Mouse (Mus musculus): ENCODE measurements around the gene Dlgap5. TPM values are rescaled to one million over a fixed set of nuclear protein-coding genes. Genes with fewer than 3 reads are reported as not detected.

Gene Dlgap5
- polyA plus RNA-seq, 1 experiment from 2014 or later = 56.0 TPM

- no peak overlapping the region for H3K27ac ChIP-seq (ENCODE audit: low read depth)
- no peaks in the 10 kb centered on the region for H3K27me3 ChIP-seq (ENCODE audit: insufficient read depth, low read length)
- no peak overlapping the region for H3K9ac ChIP-seq
- DNase-seq (no peak), ATAC-seq (ENCODE audit: insufficient read depth) (no peak)
- TF ChIP-seq CTCF (IDR thresholded peaks at IDR 0.05; ENCODE audit: low read depth) = no peak
- no peaks in the 10 kb centered on the region for H3K36me3 ChIP-seq (ENCODE audit: insufficient read depth)
- no peaks in the 10 kb centered on the region for H3K4me1 ChIP-seq (ENCODE audit: insufficient read depth)
- 63% methylated on average over 9 of the region's 9 CpGs for WGBS
- H3K4me2 ChIP-seq = no peak overlapping the region
- H3K4me3 ChIP-seq (ENCODE audit: low read depth, low read length) = no peak overlapping the region
- no peaks in the 10 kb centered on the region for H3K9me3 ChIP-seq (ENCODE audit: low read depth, low read length)
These were observed 27.3 kb upstream of the Dlgap5 start for GRCm38 (mm10) chr14:47445331-47446095.

- ATAC-seq (ENCODE audit: insufficient read depth) (no peak), DNase-seq (no peak)
- Histone ChIP-seq H3K9me3 (ENCODE audit: low read depth, low read length) (no peaks in the 10 kb centered on the region), H3K27me3 (ENCODE audit: insufficient read depth, low read length) (no peaks in the 10 kb centered on the region), H3K4me2 (no peak overlapping the region), H3K4me1 (ENCODE audit: insufficient read depth) (no peaks in the 10 kb centered on the region), H3K9ac (no peak overlapping the region), H3K27ac (ENCODE audit: low read depth) (no peak overlapping the region), H3K36me3 (ENCODE audit: insufficient read depth) (no peaks in the 10 kb centered on the region), H3K4me3 (ENCODE audit: low read depth, low read length) (no peak overlapping the region)
- WGBS = 58% methylated on average over 2 of the region's 2 CpGs
- no peak for TF ChIP-seq CTCF (IDR thresholded peaks at IDR 0.05; ENCODE audit: low read depth)
These were observed 26.7 kb upstream of the Dlgap5 start for GRCm38 (mm10) chr14:47444907-47445306.

GRCm38 (mm10) chr14:47438947-47439346, 20.7 kb upstream of the Dlgap5 start:
- TF ChIP-seq CTCF (IDR thresholded peaks at IDR 0.05; ENCODE audit: low read depth) = no peak
- H3K4me3 ChIP-seq (ENCODE audit: low read depth, low read length) = no peak overlapping the region
- H3K27me3 ChIP-seq (ENCODE audit: insufficient read depth, low read length) = no peaks in the 10 kb centered on the region
- no peak overlapping the region for H3K9ac ChIP-seq
- DNase-seq = no peak
- no peak overlapping the region for H3K4me2 ChIP-seq
- no peak for ATAC-seq (ENCODE audit: insufficient read depth)
- no peaks in the 10 kb centered on the region for H3K9me3 ChIP-seq (ENCODE audit: low read depth, low read length)
- H3K27ac ChIP-seq (ENCODE audit: low read depth) = no peak overlapping the region
- H3K4me1 ChIP-seq (ENCODE audit: insufficient read depth) = no peaks in the 10 kb centered on the region
- H3K36me3 ChIP-seq (ENCODE audit: insufficient read depth) = no peaks in the 10 kb centered on the region
- 53% methylated on average over 3 of the region's 3 CpGs for WGBS

- Histone ChIP-seq H3K9me3 (ENCODE audit: low read depth, low read length) (no peaks in the 10 kb centered on the region), H3K4me1 (ENCODE audit: insufficient read depth) (no peaks in the 10 kb centered on the region), H3K9ac (no peak overlapping the region), H3K4me3 (ENCODE audit: low read depth, low read length) (no peak overlapping the region), H3K27me3 (ENCODE audit: insufficient read depth, low read length) (no peaks in the 10 kb centered on the region), H3K36me3 (ENCODE audit: insufficient read depth) (no peaks in the 10 kb centered on the region), H3K27ac (ENCODE audit: low read depth) (no peak overlapping the region), H3K4me2 (no peak overlapping the region)
- TF ChIP-seq CTCF (IDR thresholded peaks at IDR 0.05; ENCODE audit: low read depth) = peak; percentile 43
- ATAC-seq (ENCODE audit: insufficient read depth) (no peak), DNase-seq (peak; percentile 28)
These were observed 14.8 kb upstream of the Dlgap5 start for GRCm38 (mm10) chr14:47432987-47433386.

GRCm38 (mm10) chr14:47422466-47422865, 4.3 kb upstream of the Dlgap5 start:
- Histone ChIP-seq H3K4me1 (ENCODE audit: insufficient read depth) (0 out of 2 replicates have a peak, but pooled peaks cover under 1% of the 10 kb centered on the region), H3K27ac (ENCODE audit: low read depth) (no peak overlapping the region), H3K36me3 (ENCODE audit: insufficient read depth) (no peaks in the 10 kb centered on the region), H3K4me2 (no peak overlapping the region), H3K9me3 (ENCODE audit: low read depth, low read length) (no peaks in the 10 kb centered on the region), H3K4me3 (ENCODE audit: low read depth, low read length) (no peak overlapping the region), H3K9ac (no peak overlapping the region), H3K27me3 (ENCODE audit: insufficient read depth, low read length) (no peaks in the 10 kb centered on the region)
- 61% methylated on average over 4 of the region's 4 CpGs for WGBS
- DNase-seq (no peak), ATAC-seq (ENCODE audit: insufficient read depth) (no peak)
- no peak for TF ChIP-seq CTCF (IDR thresholded peaks at IDR 0.05; ENCODE audit: low read depth)

GRCm38 (mm10) chr14:47421606-47422005, 3.4 kb upstream of the Dlgap5 start:
- no peaks in the 10 kb centered on the region for H3K27me3 ChIP-seq (ENCODE audit: insufficient read depth, low read length)
- 36% methylated on average over 2 of the region's 2 CpGs for WGBS
- DNase-seq (peak; percentile 32), ATAC-seq (ENCODE audit: insufficient read depth) (no peak)
- no peak overlapping the region for H3K4me3 ChIP-seq (ENCODE audit: low read depth, low read length)
- H3K4me2 ChIP-seq = no peak overlapping the region
- H3K27ac ChIP-seq (ENCODE audit: low read depth) = no peak overlapping the region
- H3K9me3 ChIP-seq (ENCODE audit: low read depth, low read length) = no peaks in the 10 kb centered on the region
- H3K9ac ChIP-seq = no peak overlapping the region
- no peaks in the 10 kb centered on the region for H3K36me3 ChIP-seq (ENCODE audit: insufficient read depth)
- H3K4me1 ChIP-seq (ENCODE audit: insufficient read depth) = 0 out of 2 replicates have a peak, but pooled peaks cover 4% of the 10 kb centered on the region
- TF ChIP-seq CTCF (IDR thresholded peaks at IDR 0.05; ENCODE audit: low read depth) = no peak

GRCm38 (mm10) chr14:47419723-47420276, 1.6 kb upstream of the Dlgap5 start:
- peaks cover 15% of the 10 kb centered on the region for H3K36me3 ChIP-seq (ENCODE audit: insufficient read depth)
- no peaks in the 10 kb centered on the region for H3K9me3 ChIP-seq (ENCODE audit: low read depth, low read length)
- no peak for ATAC-seq (ENCODE audit: insufficient read depth)
- H3K27me3 ChIP-seq (ENCODE audit: insufficient read depth, low read length) = no peaks in the 10 kb centered on the region
- no peak overlapping the region for H3K4me2 ChIP-seq
- TF ChIP-seq CTCF (IDR thresholded peaks at IDR 0.05; ENCODE audit: low read depth) = no peak
- H3K9ac ChIP-seq = no peak overlapping the region
- 89% methylated on average over 24 of the region's 24 CpGs for WGBS
- 0 out of 2 replicates have a peak, but pooled peaks cover 4% of the 10 kb centered on the region for H3K4me1 ChIP-seq (ENCODE audit: insufficient read depth)
- no peak overlapping the region for H3K27ac ChIP-seq (ENCODE audit: low read depth)
- no peak for DNase-seq
- no peak overlapping the region for H3K4me3 ChIP-seq (ENCODE audit: low read depth, low read length)

Data from lung, embryonic 14.5 days (tissue).